Mouse (Mus musculus) kidney, embryonic 16.5 days (tissue): Measurements from ENCODE around the gene Plcg2. TPM values are rescaled to one million over a fixed set of nuclear protein-coding genes. Genes with fewer than 3 reads are reported as not detected.

Experiments used
- ATAC-seq: fragments of 200-750 bp; cut with Nextera tagmentation; 2 replicates; pipeline ENCODE4 v1.8.0; 2017; ENCODE audit warnings: moderate TSS enrichment; ENCODE audit not compliant: low FRiP score, low TSS enrichment
- H3K27ac ChIP-seq: fragments of 300-500 bp; sonication (generic); 2 replicates; pipeline ENCODE4 v1.5.1; 2014; ENCODE audit warnings: low read length
- H3K27me3 ChIP-seq: fragments of 300-500 bp; sonication (generic); 2 replicates; pipeline ENCODE4 v1.6.1; 2014; ENCODE audit warnings: low read length, control low read depth, mixed read lengths; ENCODE audit not compliant: insufficient read depth
- H3K36me3 ChIP-seq: fragments of 300-500 bp; sonication (generic); 2 replicates; pipeline ENCODE4 v1.6.1; 2014; ENCODE audit warnings: low read length, control low read depth, mixed read lengths; ENCODE audit not compliant: insufficient read depth
- H3K4me1 ChIP-seq: fragments of 300-500 bp; sonication (generic); 2 replicates; pipeline ENCODE4 v1.6.1; 2014; ENCODE audit warnings: low read length, control low read depth, mixed read lengths; ENCODE audit not compliant: insufficient read depth
- H3K4me2 ChIP-seq: fragments of 300-500 bp; sonication (generic); replicated peaks from 2 replicates; pipeline ENCODE4 v1.6.1; 2014; ENCODE audit warnings: low read depth, low read length
- H3K4me3 ChIP-seq: fragments of 300-500 bp; sonication (generic); 2 replicates; pipeline ENCODE4 v1.5.1; 2014; ENCODE audit warnings: mild to moderate bottlenecking, low read length
- H3K9ac ChIP-seq: fragments of 300-500 bp; sonication (generic); replicated peaks from 2 replicates; pipeline ENCODE4 v1.6.1; 2014; ENCODE audit warnings: low read length
- H3K9me3 ChIP-seq: fragments of 300-500 bp; sonication (generic); 2 replicates; pipeline ENCODE4 v1.6.1; 2016; ENCODE audit warnings: low read length, control low read depth
- WGBS: fragments of 180-500 bp; shearing (Covaris S2); extraction: QIAGEN DNeasy Blood & Tissue Kit; methylation state at CpG from one replicate; pipeline ENCODE4 v1.1.7; 2014; 5-methylcytosine and 5-hydroxymethylcytosine counted together
- polyA plus RNA-seq: library from polyadenylated mRNA; unstranded; fragments of >200 nt; fragmentation: Nextera tagmentation; extraction: Ambion mirVana; gene quantifications from 2 replicates; pipeline ENCODE4 v1.2.1, GENCODE M21; 2015

The Plcg2 gene
- 7.6 and 7.7 TPM in 2 replicates for polyA plus RNA-seq

DNA sequence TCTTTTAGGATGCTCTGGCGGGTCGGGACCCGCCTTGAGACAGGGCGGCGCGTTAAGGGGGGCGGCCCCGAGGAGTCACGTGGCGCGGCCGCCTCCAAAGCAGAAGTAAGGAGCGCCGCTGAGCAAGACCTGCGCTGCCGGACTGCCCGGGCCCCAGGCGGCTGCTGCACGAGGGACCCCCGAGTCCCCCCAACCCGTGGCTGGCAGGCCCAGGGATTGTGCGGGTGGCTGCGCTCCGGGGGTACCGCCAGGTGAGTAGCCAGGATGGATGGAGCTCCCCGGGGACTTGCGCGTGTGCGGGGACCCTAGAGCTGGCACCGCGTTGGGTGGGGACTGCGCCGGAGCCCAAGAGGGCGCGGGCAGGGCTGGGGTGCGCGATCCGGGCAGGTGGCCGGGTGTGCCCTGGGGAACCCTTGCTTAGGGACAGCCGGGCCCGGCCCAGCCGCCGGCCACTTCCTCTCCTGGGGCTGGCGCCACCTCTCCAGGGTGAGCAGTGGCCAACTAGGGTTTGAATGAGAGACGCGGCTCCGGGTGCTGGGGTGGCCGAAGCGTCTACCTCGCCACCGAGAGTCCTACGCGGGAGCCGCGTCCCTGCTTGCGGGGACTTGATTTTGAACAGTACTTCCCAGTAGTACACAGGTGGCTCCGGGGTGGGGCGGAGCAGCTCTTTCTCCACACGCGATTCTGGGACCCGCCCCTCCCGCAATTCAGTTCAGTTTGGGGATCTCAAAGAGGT is at the start of gene Plcg2:
Plcg2 (plus strand) TSS at position 113 of the 736 bp plus-strand sequence.
- H3K27me3 ChIP-seq, result peaks cover 13% of the 10 kb centered on the region; the same call in 1 of the 2 replicates
- H3K36me3 ChIP-seq, result no peaks in the 10 kb centered on the region
- peak within 1 kb of the TSS; percentile 100 for H3K4me2 ChIP-seq
- no peak within 1 kb of the TSS for H3K27ac ChIP-seq
- H3K4me1 ChIP-seq, result peaks cover 8% of the 10 kb centered on the region; the same call in 1 of the 2 replicates
- 1% methylated on average over 48 of the region's 62 CpGs for WGBS
- peak within 1 kb of the TSS; percentile 67 for H3K4me3 ChIP-seq
- no peaks in the 10 kb centered on the region for H3K9me3 ChIP-seq
- peak within 1 kb of the TSS; percentile 73 for H3K9ac ChIP-seq
- ATAC-seq, result peak; percentile 79

GRCm38 (mm10) chr8:117451072-117451471 is 47.0 kb upstream of the Plcg2 start:
- Histone ChIP-seq H3K9ac (no peak overlapping the region), H3K36me3 (peaks cover 60% of the 10 kb centered on the region), H3K4me1 (no peaks in the 10 kb centered on the region), H3K9me3 (no peaks in the 10 kb centered on the region), H3K4me2 (no peak overlapping the region), H3K27me3 (no peaks in the 10 kb centered on the region), H3K4me3 (no peak overlapping the region), H3K27ac (no peak overlapping the region)
- 80% methylated on average over 9 of the region's 9 CpGs for WGBS
- ATAC-seq, result no peak

DNA sequence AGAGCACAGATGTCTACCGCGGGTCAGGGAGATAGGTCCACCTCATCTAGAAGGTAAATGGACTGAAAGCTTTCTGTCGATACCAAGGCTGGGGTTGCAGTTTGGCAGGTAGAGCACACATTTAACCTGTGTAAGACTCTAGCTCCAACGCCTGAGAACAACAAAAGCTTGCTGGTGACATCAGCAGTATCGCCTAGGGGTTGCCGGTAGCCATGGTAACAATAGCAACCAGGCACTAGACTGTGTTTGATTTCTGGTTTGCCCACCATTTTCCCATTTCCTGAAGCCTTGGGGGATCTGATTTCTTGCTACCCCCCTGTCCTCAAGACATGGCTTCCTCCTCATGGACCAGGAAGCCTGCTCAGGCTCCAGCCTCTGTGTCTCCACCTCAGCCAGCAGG is 44.1 kb upstream of the Plcg2 start:
- no peak for ATAC-seq
- no peaks in the 10 kb centered on the region for H3K9me3 ChIP-seq
- H3K27me3 ChIP-seq, result no peaks in the 10 kb centered on the region
- H3K27ac ChIP-seq, result no peak overlapping the region
- peaks cover 64% of the 10 kb centered on the region for H3K36me3 ChIP-seq
- no peaks in the 10 kb centered on the region for H3K4me1 ChIP-seq
- H3K4me3 ChIP-seq, result no peak overlapping the region
- WGBS, result 84% methylated on average over 6 of the region's 6 CpGs
- H3K4me2 ChIP-seq, result no peak overlapping the region
- H3K9ac ChIP-seq, result no peak overlapping the region

GRCm38 (mm10) chr8:117454516-117455116 is 43.5 kb upstream of the Plcg2 start:
- Histone ChIP-seq H3K27me3 (no peaks in the 10 kb centered on the region), H3K27ac (no peak overlapping the region), H3K4me1 (no peaks in the 10 kb centered on the region), H3K9me3 (no peaks in the 10 kb centered on the region), H3K36me3 (peaks cover 59% of the 10 kb centered on the region), H3K4me3 (no peak overlapping the region), H3K9ac (no peak overlapping the region), H3K4me2 (no peak overlapping the region)
- 87% methylated on average over 14 of the region's 14 CpGs for whole genome bisulfite sequencing
- no peak for ATAC-seq

DNA sequence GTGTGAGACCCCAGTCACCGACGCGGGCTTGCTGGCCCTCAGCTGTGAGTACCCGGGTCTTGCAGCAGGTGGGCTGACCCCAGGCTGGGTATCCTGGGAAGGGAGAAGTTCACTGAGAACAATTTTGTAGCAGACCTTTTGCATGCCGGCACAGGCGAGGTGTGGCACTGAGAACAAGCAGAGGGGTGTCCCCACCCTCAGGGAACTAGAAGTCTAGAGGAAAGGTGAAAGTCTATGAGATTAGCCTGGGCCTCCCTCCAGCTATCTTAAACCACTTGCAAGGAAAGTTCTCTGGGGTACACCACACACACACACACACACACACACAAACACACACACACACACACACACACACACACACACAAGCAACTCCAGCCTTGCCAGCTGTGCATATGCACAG is 42.4 kb upstream of the Plcg2 start:
- Histone ChIP-seq H3K9ac (no peak overlapping the region), H3K4me3 (no peak overlapping the region), H3K4me2 (no peak overlapping the region), H3K4me1 (peaks cover 9% of the 10 kb centered on the region; the same call in 1 of the 2 replicates), H3K27me3 (no peaks in the 10 kb centered on the region), H3K27ac (no peak overlapping the region), H3K36me3 (peaks cover 55% of the 10 kb centered on the region), H3K9me3 (no peaks in the 10 kb centered on the region)
- no peak for ATAC-seq
- WGBS, result 89% methylated on average over 6 of the region's 6 CpGs

DNA sequence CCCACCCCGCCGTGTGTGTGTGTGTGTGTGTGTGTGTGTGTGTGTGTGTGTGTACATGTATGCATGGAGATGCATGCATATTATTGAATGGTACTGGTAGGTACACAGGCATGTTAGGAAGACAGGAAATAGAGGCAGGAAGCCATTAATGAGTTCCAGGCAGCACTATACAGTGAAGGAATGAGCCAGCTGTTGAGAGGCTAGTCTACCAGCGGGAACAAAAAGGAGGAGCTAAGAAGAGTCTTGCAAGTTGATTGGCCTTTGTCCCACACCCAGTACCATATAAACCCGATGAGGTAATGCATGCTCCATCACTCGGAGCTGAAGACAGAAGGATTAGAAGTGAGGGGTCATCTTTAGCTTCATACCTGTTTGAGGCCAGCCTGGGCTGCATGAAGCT is 39.7 kb upstream of the Plcg2 start:
- Histone ChIP-seq H3K27ac (no peak overlapping the region), H3K9ac (no peak overlapping the region), H3K4me2 (no peak overlapping the region), H3K27me3 (no peaks in the 10 kb centered on the region), H3K36me3 (peaks cover 38% of the 10 kb centered on the region), H3K4me1 (peaks cover 13% of the 10 kb centered on the region; the same call in 1 of the 2 replicates), H3K9me3 (no peaks in the 10 kb centered on the region), H3K4me3 (no peak overlapping the region)
- 62% methylated on average over 5 of the region's 5 CpGs for WGBS
- peak; percentile 29; the same call in 1 of the 2 replicates for ATAC-seq

DNA sequence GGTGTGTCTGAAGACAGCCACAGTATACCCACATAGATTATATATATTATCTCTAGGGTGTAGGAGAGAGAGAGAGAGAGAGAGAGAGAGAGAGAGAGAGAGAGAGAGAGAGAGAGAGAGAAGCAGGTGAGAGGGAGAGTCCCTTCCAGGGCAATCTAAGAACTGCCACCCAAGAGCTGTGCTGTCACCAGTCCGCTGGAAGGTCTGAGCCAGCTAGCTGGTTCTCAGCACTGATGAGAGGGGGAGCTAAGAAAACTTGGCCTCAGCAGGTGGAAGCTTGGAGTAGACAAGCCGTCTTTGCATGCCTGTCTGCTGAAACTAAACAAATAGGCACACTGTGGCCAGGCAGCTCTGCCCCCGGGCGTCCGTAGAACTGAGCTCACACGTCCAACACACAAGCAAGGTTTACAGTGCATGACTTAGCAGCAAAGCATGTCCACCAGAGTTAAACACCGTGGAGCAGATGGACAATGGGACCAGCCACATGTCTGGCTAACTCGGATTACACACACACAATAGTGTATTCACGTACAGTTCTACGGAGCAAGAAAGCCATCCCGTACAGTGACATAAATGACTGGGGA is 35.3 kb upstream of the Plcg2 start:
- Histone ChIP-seq H3K4me2 (no peak overlapping the region), H3K27ac (0 out of 2 replicates have a peak overlapping the region, but pooled peaks have one; percentile 28), H3K27me3 (no peaks in the 10 kb centered on the region), H3K36me3 (peaks cover 10% of the 10 kb centered on the region), H3K9me3 (0 out of 2 replicates have a peak, but pooled peaks cover 3% of the 10 kb centered on the region), H3K4me3 (no peak overlapping the region), H3K9ac (no peak overlapping the region), H3K4me1 (peaks cover 13% of the 10 kb centered on the region; the same call in 1 of the 2 replicates)
- 38% methylated on average over 11 of the region's 11 CpGs for WGBS
- ATAC-seq, result no peak

DNA sequence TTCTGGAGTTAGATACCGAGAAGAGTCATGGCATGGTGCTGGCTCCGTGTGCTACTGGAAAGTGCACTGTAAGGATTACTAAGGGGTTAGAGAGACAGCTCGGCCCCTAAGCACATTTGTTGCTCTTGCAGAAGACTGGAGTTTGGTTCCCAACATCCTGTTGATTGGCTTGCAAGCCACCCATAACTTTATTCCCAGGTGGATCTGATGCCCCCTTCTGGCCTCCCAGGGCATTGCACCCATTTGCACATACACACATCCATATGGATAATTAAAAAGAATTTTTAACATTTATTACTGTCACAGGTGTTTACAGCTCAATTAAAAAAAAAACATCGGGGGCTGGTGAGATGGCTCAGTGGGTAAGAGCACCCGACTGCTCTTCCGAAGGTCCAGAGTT is 33.6 kb upstream of the Plcg2 start:
- Histone ChIP-seq H3K27me3 (no peaks in the 10 kb centered on the region), H3K4me2 (no peak overlapping the region), H3K36me3 (peaks cover 8% of the 10 kb centered on the region), H3K4me3 (no peak overlapping the region), H3K4me1 (peaks cover 13% of the 10 kb centered on the region), H3K9me3 (0 out of 2 replicates have a peak, but pooled peaks cover 3% of the 10 kb centered on the region), H3K27ac (no peak overlapping the region), H3K9ac (no peak overlapping the region)
- WGBS, result 98% methylated on average over 6 of the region's 6 CpGs
- no peak for ATAC-seq

- WGBS, result 36% methylated on average over 5 of the region's 5 CpGs
- no peak overlapping the region for H3K4me3 ChIP-seq
- peaks cover 3% of the 10 kb centered on the region; the same call in 1 of the 2 replicates for H3K36me3 ChIP-seq
- no peaks in the 10 kb centered on the region for H3K27me3 ChIP-seq
- H3K4me1 ChIP-seq, result peaks cover 15% of the 10 kb centered on the region
- H3K27ac ChIP-seq, result no peak overlapping the region
- H3K9ac ChIP-seq, result no peak overlapping the region
- H3K9me3 ChIP-seq, result 0 out of 2 replicates have a peak, but pooled peaks cover 3% of the 10 kb centered on the region
- ATAC-seq, result peak; percentile 64; the same call in 1 of the 2 replicates
- H3K4me2 ChIP-seq, result no peak overlapping the region
Measured at GRCm38 (mm10) chr8:117465250-117465649, 32.8 kb upstream of the Plcg2 start.
